Comparison of ENCODE assay signal across 8 mouse cellular contexts in genomic region chr13:109899442-109900428, GRCm38 (mm10).
A peak's percentile ranks its signal among the peaks of the same experiment; 100 is the strongest.
DNase-seq lines count a peak whose midpoint lies in the region; ATAC-seq and TF ChIP-seq lines count a peak whose summit lies in the region.

No protein-coding gene starts in this region.

- no peak overlapping the region for H3K27ac ChIP-seq in liver, adult 2 months (replicated peaks; ENCODE audit: insufficient read depth, low read depth, low read length)
- H3K27ac ChIP-seq in liver, embryonic 12.5 days: no peak overlapping the region
- H3K27ac ChIP-seq in midbrain, embryonic 10.5 days (replicated peaks): no peak overlapping the region

- no peaks in the 10 kb centered on the region for H3K9me3 ChIP-seq in liver, embryonic 12.5 days (replicated peaks)
- H3K9me3 ChIP-seq in midbrain, embryonic 10.5 days (replicated peaks): no peaks in the 10 kb centered on the region

- H3K4me1 ChIP-seq in liver, adult 2 months (ENCODE audit: control insufficient read depth, insufficient read depth, low read length): peaks cover 12% of the 10 kb centered on the region
- H3K4me1 ChIP-seq in liver, embryonic 12.5 days: peaks cover 24% of the 10 kb centered on the region
- H3K4me1 ChIP-seq in midbrain, embryonic 10.5 days: peaks cover 18% of the 10 kb centered on the region

- H3K9ac ChIP-seq in liver, adult 2 months (ENCODE audit: low read depth, low read length): no peak overlapping the region
- H3K9ac ChIP-seq in liver, embryonic 12.5 days: no peak overlapping the region

- H3K36me3 ChIP-seq in liver, adult 2 months (ENCODE audit: control insufficient read depth, insufficient read depth, low read length): no peaks in the 10 kb centered on the region
- H3K36me3 ChIP-seq in liver, embryonic 12.5 days: no peaks in the 10 kb centered on the region
- no peaks in the 10 kb centered on the region for H3K36me3 ChIP-seq in midbrain, embryonic 10.5 days

- no peak overlapping the region for H3K4me2 ChIP-seq in liver, embryonic 12.5 days

- 45% methylated on average over 14 of the region's 14 CpGs for WGBS in liver, adult 2 months
- 71% methylated on average over 14 of the region's 14 CpGs for WGBS in liver, embryonic 12.5 days (ENCODE audit: insufficient replicate concordance)
- WGBS in midbrain, embryonic 10.5 days: 83% methylated on average over 14 of the region's 14 CpGs

- ATAC-seq in liver, embryonic 12.5 days: no peak

- no peak overlapping the region for H3K4me3 ChIP-seq in liver, adult 2 months (ENCODE audit: insufficient read depth, low read depth, low read length)
- H3K4me3 ChIP-seq in liver, embryonic 12.5 days: no peak overlapping the region
- no peak overlapping the region for H3K4me3 ChIP-seq in midbrain, embryonic 10.5 days

- TF ChIP-seq POLR2A in liver, adult 2 months (IDR thresholded peaks at IDR 0.05; ENCODE audit: extremely low read depth, insufficient read depth, low read length): no peak

- peaks cover 3% of the 10 kb centered on the region; the same call in 1 of the 2 replicates for H3K27me3 ChIP-seq in liver, adult 2 months (ENCODE audit: control insufficient read depth, insufficient read depth, low read length)
- peaks cover 27% of the 10 kb centered on the region for H3K27me3 ChIP-seq in liver, embryonic 12.5 days (replicated peaks)
- H3K27me3 ChIP-seq in midbrain, embryonic 10.5 days (ENCODE audit: low read depth, poor library complexity, severe bottlenecking): peaks cover 26% of the 10 kb centered on the region

- H3K79me2 ChIP-seq in liver, adult 2 months (ENCODE audit: control insufficient read depth, insufficient read depth, low read length): no peaks in the 10 kb centered on the region

- peak; percentile 58 for DNase-seq in adrenal gland, adult 2 months
- DNase-seq in adrenal gland, adult 18-20 months (ENCODE audit: low spot score in 2 of 2): no peak
- peak; percentile 89 for DNase-seq in liver, adult 2 months (ENCODE audit: extremely low read depth, low read depth, low spot score)
- DNase-seq in fibroblast of lung, adult 2 months (ENCODE audit: low read depth): peak; percentile 26
- DNase-seq in lung, postnatal 14 days: peak; percentile 30
- DNase-seq in midbrain, embryonic 10.5 days (ENCODE audit: low spot score): no peak
- DNase-seq in retina, postnatal 1 day: no peak

- TF ChIP-seq CTCF in liver, adult 2 months (IDR thresholded peaks at IDR 0.05; ENCODE audit: low read depth, low read length): no peak

Comparison
In these comparisons a context has a peak if more than half of its experiments do, and no peak if none do; other contexts are left out.
1. DNase-seq: peak in adrenal gland, adult 2 months (single experiment), liver, adult 2 months (single experiment), fibroblast of lung, adult 2 months (single experiment) and lung, postnatal 14 days (single experiment); none in adrenal gland, adult 18-20 months (0 of 2), midbrain, embryonic 10.5 days (single experiment) and retina, postnatal 1 day (single experiment).